Mouse (Mus musculus): ENCODE measurements around the gene 4930548H24Rik. TPM values are rescaled to one million over a fixed set of nuclear protein-coding genes. Genes with fewer than 3 reads are reported as not detected.
"Not testable (repeated sequence)": the region's sequence is repeated elsewhere in the genome, so short reads cannot be mapped to it uniquely, and the experiment has no call there.

The 4930548H24Rik gene
- polyA plus RNA-seq, 1 experiment from 2014 or later = 0.13 TPM

DNA sequence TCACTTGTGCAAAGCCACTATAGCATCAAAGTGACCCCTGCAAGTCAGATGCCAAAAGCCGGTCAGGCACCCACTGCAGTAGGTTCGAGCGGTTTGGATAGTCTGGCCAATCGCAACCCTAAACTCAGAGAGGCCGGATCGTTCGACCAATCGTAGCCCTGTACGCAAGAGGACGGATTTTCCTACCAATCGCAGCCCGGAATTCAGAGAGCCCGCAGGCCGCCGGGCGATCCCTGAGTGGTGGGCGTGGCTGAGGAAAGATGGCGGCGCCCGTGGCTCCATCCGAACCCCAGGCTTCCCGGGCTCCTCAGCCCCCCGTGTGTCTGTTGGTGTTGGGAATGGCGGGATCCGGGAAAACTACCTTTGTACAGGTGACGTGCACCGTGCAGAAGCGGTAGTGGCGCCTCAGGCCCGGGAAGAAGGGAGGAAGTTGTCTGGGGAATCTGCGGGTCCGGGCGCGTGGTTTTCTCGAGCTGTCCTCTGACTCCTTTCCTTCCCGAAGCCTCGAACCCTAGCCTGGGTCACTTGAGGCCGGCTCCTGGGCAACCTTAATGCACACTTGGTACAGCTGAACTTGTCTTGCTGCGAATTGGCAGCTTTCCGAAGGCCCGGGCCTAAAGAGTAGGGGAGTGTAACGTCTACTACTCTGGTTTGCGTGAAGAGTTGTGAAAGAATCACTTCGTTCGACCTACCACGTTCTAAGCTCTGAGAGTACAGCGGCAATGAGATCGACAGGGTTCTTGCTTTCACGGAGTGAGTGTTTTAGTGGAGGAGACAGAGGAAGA is 9.2 kb downstream of the 4930548H24Rik start, which contains the start of gene Gpn1:
Gpn1 (plus strand) TSS at position 229 of the 785 bp plus-strand sequence.
- ATAC-seq (ENCODE audit: low FRiP score, low read depth) = peak; percentile 100
- peak within 1 kb of the TSS; percentile 82 for H3K9ac ChIP-seq
- H3K4me2 ChIP-seq (replicated peaks) = peak within 1 kb of the TSS; percentile 87
- peak within 1 kb of the TSS; percentile 85 for H3K4me3 ChIP-seq
- H3K27me3 ChIP-seq = no peaks in the 10 kb centered on the region
- WGBS = under 1% methylated on average over 49 of the region's 49 CpGs
- peaks cover 9% of the 10 kb centered on the region for H3K4me1 ChIP-seq
- peak within 1 kb of the TSS; percentile 22; the same call in 1 of the 2 replicates for H3K27ac ChIP-seq
- peaks cover 35% of the 10 kb centered on the region for H3K36me3 ChIP-seq
- H3K9me3 ChIP-seq = no peaks in the 10 kb centered on the region

DNA sequence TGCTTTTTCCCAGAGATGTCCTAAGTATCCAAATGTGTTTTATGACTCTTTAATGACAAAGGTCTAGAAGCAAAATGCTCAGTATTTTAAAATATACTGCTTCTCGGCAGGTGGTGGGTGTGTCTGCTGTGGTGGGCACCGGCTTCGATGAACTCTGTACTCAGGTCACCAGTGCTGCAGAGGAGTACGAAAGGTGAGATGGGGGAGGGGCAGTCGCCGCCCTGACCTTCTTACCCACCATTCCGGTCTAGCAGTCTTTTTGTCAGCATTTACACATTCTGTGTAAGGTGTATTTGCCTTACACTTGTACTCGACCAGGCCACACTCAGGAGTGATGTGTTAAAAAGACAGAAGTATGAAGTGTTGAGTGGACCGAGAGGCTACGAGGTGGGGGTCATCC is 19.3 kb downstream of the 4930548H24Rik start:
- no peak for ATAC-seq (ENCODE audit: low FRiP score, low read depth)
- Histone ChIP-seq H3K4me1 (no peaks in the 10 kb centered on the region), H3K9me3 (no peaks in the 10 kb centered on the region), H3K4me3 (no peak overlapping the region), H3K27ac (no peak overlapping the region), H3K27me3 (no peaks in the 10 kb centered on the region), H3K4me2 (replicated peaks) (no peak overlapping the region), H3K9ac (no peak overlapping the region), H3K36me3 (peaks cover 90% of the 10 kb centered on the region)
- 90% methylated on average over 10 of the region's 10 CpGs for WGBS

DNA sequence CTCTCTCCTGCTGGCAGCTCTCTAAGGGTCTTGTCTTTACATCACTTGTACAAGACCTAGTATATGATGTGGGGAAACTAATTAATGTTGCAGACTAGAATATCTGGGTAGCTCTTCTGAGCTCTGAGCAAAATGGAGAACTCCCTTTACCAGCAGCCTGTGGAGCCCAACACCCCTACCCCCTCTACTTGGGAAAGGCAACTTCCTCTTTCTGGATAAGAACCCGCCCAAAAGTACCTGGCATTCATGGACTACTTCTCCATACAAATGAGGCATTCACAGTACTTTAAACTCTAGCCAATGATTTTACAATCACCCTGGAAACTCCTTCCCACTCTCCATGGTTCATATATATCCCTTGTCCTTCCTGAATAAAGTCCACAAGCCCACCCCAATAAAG is 26.9 kb downstream of the 4930548H24Rik start:
- no peak for ATAC-seq (ENCODE audit: low FRiP score, low read depth)
- WGBS = 89% methylated on average over 1 of the region's 1 CpGs
- no peak overlapping the region for H3K4me3 ChIP-seq
- H3K4me2 ChIP-seq (replicated peaks) = no peak overlapping the region
- no peak overlapping the region for H3K9ac ChIP-seq
- no peaks in the 10 kb centered on the region for H3K27me3 ChIP-seq
- H3K27ac ChIP-seq = no peak overlapping the region
- H3K9me3 ChIP-seq = no peaks in the 10 kb centered on the region
- no peaks in the 10 kb centered on the region for H3K4me1 ChIP-seq
- peaks cover 96% of the 10 kb centered on the region for H3K36me3 ChIP-seq

DNA sequence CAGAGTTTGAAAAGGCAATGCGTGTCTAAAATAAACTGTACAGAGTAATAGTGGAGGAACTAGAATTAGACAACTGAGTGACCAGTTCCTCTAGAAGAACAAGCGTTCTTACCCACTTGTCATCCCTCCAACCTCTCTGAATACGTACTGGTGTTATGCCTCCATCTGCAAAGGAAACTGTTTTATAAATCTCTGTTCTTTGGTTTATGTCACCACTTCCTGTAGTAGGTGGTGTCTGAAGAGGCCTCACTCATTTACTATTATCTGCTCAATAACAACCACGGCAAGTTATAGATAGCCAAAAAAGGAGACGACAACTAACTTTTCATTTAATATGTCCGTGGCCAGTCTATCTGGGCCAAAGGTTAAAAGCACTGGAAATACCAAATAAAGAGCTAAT is 35.0 kb downstream of the 4930548H24Rik start:
- Histone ChIP-seq H3K36me3 (peaks cover 73% of the 10 kb centered on the region), H3K9ac (no peak overlapping the region), H3K4me1 (peaks cover 3% of the 10 kb centered on the region), H3K27me3 (no peaks in the 10 kb centered on the region), H3K9me3 (no peaks in the 10 kb centered on the region), H3K4me2 (replicated peaks) (no peak overlapping the region), H3K27ac (no peak overlapping the region), H3K4me3 (no peak overlapping the region)
- WGBS = 92% methylated on average over 6 of the region's 6 CpGs
- no peak for ATAC-seq (ENCODE audit: low FRiP score, low read depth)

DNA sequence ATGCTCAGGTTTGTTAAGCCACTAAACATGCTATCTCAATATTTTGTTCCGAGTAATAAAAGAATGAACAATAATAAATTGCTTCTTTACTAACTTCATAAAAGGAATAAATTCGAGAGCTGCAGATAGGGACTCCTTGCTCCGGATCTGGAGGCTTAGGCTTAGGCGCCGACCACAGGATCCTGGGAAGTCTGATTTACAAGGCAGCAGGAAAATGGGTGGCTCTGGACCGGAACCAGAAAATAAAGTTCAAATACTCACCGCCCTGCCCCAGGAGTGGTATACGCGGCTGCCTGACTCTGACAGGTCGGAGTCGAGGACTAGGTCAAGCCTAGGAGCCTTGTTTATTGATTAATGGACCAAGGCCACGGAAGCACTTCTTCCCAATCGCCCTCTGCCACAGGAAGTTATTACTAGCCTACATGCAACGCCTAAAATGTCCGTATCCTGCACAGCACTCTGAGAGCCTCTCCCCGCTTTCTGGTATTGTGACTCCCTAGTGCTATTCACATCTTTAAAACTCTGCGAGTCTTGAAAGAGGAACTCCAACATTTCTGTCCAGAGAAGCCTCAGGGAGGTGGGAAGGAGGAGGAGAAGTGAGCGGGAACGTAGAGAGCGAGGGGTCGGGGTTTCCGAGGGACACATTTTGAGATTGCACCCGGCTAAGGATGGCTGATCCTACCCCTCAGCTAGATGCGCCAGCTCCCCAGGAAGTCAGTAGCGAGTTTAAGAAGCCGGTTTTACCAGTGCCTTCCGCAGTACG is 41.0 kb downstream of the 4930548H24Rik start, which contains the start of gene Slc4a1ap:
Slc4a1ap (plus strand) TSS at position 642 of the 763 bp plus-strand sequence.
- Histone ChIP-seq H3K4me1 (peaks cover 26% of the 10 kb centered on the region), H3K27ac (peak within 1 kb of the TSS; percentile 86), H3K4me2 (replicated peaks) (peak within 1 kb of the TSS; percentile 85), H3K27me3 (no peaks in the 10 kb centered on the region), H3K9ac (peak within 1 kb of the TSS; percentile 91), H3K4me3 (peak within 1 kb of the TSS; percentile 97), H3K36me3 (peaks cover 35% of the 10 kb centered on the region), H3K9me3 (no peaks in the 10 kb centered on the region)
- 1% methylated on average over 28 of the region's 28 CpGs for WGBS
- peak; percentile 83 for ATAC-seq (ENCODE audit: low FRiP score, low read depth)

DNA sequence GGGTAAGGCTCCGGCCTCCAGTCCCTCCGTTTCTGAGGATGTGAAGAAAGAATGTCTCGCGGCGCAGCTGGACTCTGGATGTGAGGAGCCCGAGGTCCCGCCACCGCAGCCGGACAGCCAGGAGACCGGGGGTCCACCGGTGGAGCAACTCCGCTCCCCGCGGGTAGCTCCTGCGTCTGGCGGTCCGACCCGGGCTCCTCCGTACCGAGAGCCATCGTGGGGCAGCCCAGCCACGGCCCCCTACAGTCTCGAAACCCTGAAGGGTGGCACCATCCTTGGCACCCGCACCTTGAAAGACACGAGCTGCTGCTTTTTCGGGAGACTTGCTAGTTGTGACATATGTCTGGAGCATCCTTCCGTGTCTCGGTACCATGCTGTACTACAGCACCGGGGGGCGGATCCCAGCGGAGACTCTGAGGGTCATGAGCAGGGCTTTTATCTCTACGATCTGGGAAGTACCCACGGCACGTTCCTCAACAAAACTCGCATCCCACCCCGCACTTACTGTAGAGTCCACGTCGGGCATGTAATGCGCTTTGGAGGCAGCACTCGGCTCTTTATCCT is 41.7 kb downstream of the 4930548H24Rik start:
- Histone ChIP-seq H3K4me1 (peaks cover 26% of the 10 kb centered on the region), H3K9ac (peak overlapping the region; percentile 91), H3K4me3 (peak overlapping the region; percentile 97), H3K27me3 (no peaks in the 10 kb centered on the region), H3K4me2 (replicated peaks) (peak overlapping the region; percentile 85), H3K27ac (peak overlapping the region; percentile 86), H3K9me3 (no peaks in the 10 kb centered on the region), H3K36me3 (peaks cover 35% of the 10 kb centered on the region)
- 2% methylated on average over 40 of the region's 40 CpGs for WGBS
- ATAC-seq (ENCODE audit: low FRiP score, low read depth) = no peak

DNA sequence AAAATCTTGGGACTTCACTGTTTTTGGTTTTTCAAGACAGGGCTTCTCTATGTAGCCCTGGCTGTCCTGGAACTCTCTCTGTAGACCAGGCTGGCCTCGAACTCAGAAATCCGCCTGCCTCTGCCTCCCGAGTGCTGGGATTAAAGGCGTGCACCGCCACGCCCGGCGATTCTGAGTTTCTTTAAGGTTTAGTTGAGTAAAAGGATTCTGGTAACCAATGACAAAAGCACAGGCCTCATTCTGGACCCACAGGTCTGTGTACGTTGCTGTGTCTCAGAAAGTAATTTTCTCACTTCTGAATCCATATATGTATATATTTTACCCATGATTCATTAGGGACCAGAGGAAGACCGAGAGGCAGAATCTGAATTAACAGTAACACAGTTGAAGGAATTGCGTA is 42.2 kb downstream of the 4930548H24Rik start, which contains the start of gene Supt7l:
Supt7l (minus strand) TSS at position 101 of the 400 bp plus-strand sequence.
- peaks cover 35% of the 10 kb centered on the region for H3K36me3 ChIP-seq
- H3K4me3 ChIP-seq = peak within 1 kb of the TSS; percentile 97
- WGBS = 81% methylated on average over 11 of the region's 11 CpGs
- not testable (repeated sequence) for H3K9me3 ChIP-seq; H3K27me3 ChIP-seq; ATAC-seq (ENCODE audit: low FRiP score, low read depth)
- H3K4me1 ChIP-seq = peaks cover 26% of the 10 kb centered on the region
- H3K4me2 ChIP-seq (replicated peaks) = peak within 1 kb of the TSS; percentile 85
- H3K9ac ChIP-seq = peak within 1 kb of the TSS; percentile 91
- H3K27ac ChIP-seq = peak within 1 kb of the TSS; percentile 86

DNA sequence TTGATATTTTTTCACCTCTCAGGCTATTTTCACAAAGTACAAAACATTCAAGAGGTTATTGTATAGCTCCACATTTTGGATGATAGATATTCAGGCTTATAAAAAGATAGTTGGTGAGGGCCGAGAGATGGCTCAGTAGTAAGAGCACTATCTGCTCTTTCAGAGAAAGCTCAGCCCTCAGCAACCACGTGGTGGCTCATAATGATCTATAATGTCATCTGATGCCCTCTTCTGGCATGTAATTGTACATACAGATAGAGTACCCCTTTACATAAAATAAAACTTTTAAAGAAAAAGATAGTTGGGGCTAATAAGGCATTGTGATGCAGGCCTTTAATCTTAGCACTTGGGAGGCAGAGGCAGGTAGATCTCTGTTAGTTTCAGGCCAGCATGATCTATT is 43.0 kb downstream of the 4930548H24Rik start:
- Histone ChIP-seq H3K9me3 (no peaks in the 10 kb centered on the region), H3K36me3 (peaks cover 40% of the 10 kb centered on the region), H3K4me3 (0 out of 2 replicates have a peak overlapping the region, but pooled peaks have one; percentile 3), H3K4me1 (peaks cover 26% of the 10 kb centered on the region), H3K9ac (no peak overlapping the region), H3K27me3 (no peaks in the 10 kb centered on the region), H3K27ac (no peak overlapping the region), H3K4me2 (replicated peaks) (peak overlapping the region; percentile 85)
- WGBS = 58% methylated on average over 2 of the region's 2 CpGs
- no peak for ATAC-seq (ENCODE audit: low FRiP score, low read depth)

DNA sequence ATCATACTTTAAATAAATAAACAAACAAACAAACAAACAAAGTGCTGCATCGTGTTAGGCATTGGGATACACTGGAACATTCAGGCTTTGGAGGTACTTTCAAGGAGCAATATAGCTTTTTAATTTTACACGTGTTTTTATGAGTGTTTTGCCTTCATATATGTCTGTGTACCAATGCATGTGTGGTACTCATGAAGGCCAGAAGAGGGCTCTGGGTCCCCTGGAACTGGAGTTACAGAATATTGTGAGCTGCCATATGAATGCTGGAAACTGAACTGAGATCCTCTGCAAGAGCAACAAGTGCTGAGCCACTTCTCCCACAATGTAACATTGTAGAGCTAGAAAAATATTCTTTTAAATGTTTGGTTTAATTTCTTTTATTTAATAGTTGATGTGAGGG is 49.7 kb downstream of the 4930548H24Rik start:
- H3K27me3 ChIP-seq = no peaks in the 10 kb centered on the region
- H3K36me3 ChIP-seq = peaks cover 89% of the 10 kb centered on the region
- H3K9me3 ChIP-seq = no peaks in the 10 kb centered on the region
- WGBS = 89% methylated on average over 2 of the region's 2 CpGs
- no peak for ATAC-seq (ENCODE audit: low FRiP score, low read depth)
- no peak overlapping the region for H3K9ac ChIP-seq
- no peak overlapping the region for H3K4me3 ChIP-seq
- H3K4me1 ChIP-seq = no peaks in the 10 kb centered on the region
- no peak overlapping the region for H3K27ac ChIP-seq
- no peak overlapping the region for H3K4me2 ChIP-seq (replicated peaks)
